Mouse (Mus musculus) testis, adult 2 months (tissue): ENCODE measurements at regions not wholly inside any gene's neighbourhood (a gene's known extent, or its start where the extent isn't known, plus 50 kb on each side); places are given as distances from the start of the nearest gene placed in this dataset.

ENCODE experiments used
- CTCF ChIP-seq: fragments of 200-500 bp; IDR thresholded peaks from 2 replicates; pipeline ENCODE4 v1.5.1; 2012; ENCODE audit warnings: low read depth, mild to moderate bottlenecking, inconsistent platforms, low read length, moderate library complexity; ENCODE audit not compliant: control insufficient read depth, insufficient read depth, insufficient replicate concordance
- POLR2A ChIP-seq: fragments of 200-500 bp; IDR thresholded peaks from 2 replicates; pipeline ENCODE4 v1.6.1; 2012; ENCODE audit warnings: low read depth, mild to moderate bottlenecking, inconsistent platforms, low read length, moderate library complexity; ENCODE audit not compliant: control insufficient read depth

- TF ChIP-seq CTCF (no peak), POLR2A (no peak)
Observed at GRCm38 (mm10) chrX:41216827-41217226, 183.8 kb upstream of the Gria3 start.
